16 mouse cellular contexts compared by ENCODE assay signal in the genomic region with DNA sequence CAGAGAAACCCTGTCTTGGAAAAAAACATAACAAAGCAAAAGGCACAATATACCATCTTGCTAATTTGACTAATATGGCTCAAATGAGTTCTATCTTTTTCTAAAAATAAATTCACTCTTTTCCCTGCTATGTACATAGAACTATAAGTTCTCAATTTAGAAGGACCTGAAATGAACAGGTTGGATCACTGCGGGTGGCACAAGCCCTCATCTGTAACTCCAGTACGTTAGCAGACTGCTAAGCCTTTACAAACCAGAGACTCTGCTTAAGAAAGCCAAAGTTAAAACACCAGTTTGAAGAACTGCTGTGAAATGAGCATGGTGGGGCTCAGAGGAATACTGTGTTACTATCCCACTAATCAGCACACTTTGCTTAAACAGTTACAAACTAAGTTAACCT. TPM values are rescaled to one million over a fixed set of nuclear protein-coding genes. Genes with fewer than 3 reads are reported as not detected.
DNase-seq lines count a peak whose midpoint lies in the region.
"Had no signal": no experiment of that assay in that cellular context is flagged by ENCODE, and none has a peak within 500 bp of the region (broad histone marks: within the 10 kb centered on the region; RNA-seq: fewer than 3 reads in every experiment).

No protein-coding gene starts in this region.

- peak; percentile 64 for DNase-seq in cerebellum, adult 11-12 months
- no peak for DNase-seq in cerebellum, postnatal 4 days (ENCODE audit: low spot score in 2 of 2)
- peak; percentile 55 for DNase-seq in cerebellum, adult 8-10 months
- DNase-seq in cerebellum, postnatal 25 days, result peak; percentile 60 to 81
- no peak for DNase-seq in heart, postnatal 25 days (ENCODE audit: low spot score)
- no peak for DNase-seq in adrenal gland, adult (ENCODE audit: inconsistent age in 2 of 2, low spot score in 1 of 2)
- DNase-seq in left cerebral cortex, adult 11 months (ENCODE audit: low spot score), result no peak
- DNase-seq: adrenal gland, adult 2 months; adrenal gland, postnatal 14 days; B cell, adult 2 months; embryo, embryonic 11 days; gastrocnemius, postnatal 10 days; gastrocnemius, postnatal 36 days; heart, adult 2 months; heart, postnatal 14 days; kidney, adult 18-20 months had no signal

- intact Hi-C loops in heart, postnatal 25 days (cut with DNase I), result no loop called here

RNA-seq across cellular contexts. Expression of a gene that starts 9.1 kb away (rescaled TPM):
- total RNA-seq in heart, postnatal 25 days (2021), result 10 to 100 TPM; 15.9 to 17.0 TPM

RNA-seq across cellular contexts. Expression of a gene that starts 50.8 kb away (rescaled TPM):
- 10 to 100 TPM; 28.0 to 29.8 TPM for total RNA-seq in heart, postnatal 25 days (2021)

RNA-seq across cellular contexts. Expression of a gene that starts 59.4 kb away (rescaled TPM):
- total RNA-seq in heart, postnatal 25 days (2021), result 10 to 100 TPM; 21.7 to 24.2 TPM

Comparison
In these comparisons a context has a peak if more than half of its experiments do, and no peak if none do; other contexts are left out.
1. DNase-seq: peak in cerebellum, adult 11-12 months (single experiment), cerebellum, adult 8-10 months (single experiment) and cerebellum, postnatal 25 days (2 of 2); none in cerebellum, postnatal 4 days (0 of 2), heart, postnatal 25 days (single experiment), adrenal gland, adult (0 of 2) and left cerebral cortex, adult 11 months (single experiment).